Mouse (Mus musculus) kidney, postnatal 36 days (tissue): ENCODE measurements around the gene Rpusd2.
A peak's percentile ranks its signal among the peaks of the same experiment; 100 is the strongest.
"Not testable (repeated sequence)": the region's sequence is repeated elsewhere in the genome, so short reads cannot be mapped to it uniquely, and the experiment has no call there.

Source experiments
- DNase-seq, 2 experiments: peaks; one replicate each; pipeline ENCODE4 v3.0.0; 2021 to 2022; ENCODE audit warnings: mixed read lengths in 2 of 2

Gene Rpusd2

DNA sequence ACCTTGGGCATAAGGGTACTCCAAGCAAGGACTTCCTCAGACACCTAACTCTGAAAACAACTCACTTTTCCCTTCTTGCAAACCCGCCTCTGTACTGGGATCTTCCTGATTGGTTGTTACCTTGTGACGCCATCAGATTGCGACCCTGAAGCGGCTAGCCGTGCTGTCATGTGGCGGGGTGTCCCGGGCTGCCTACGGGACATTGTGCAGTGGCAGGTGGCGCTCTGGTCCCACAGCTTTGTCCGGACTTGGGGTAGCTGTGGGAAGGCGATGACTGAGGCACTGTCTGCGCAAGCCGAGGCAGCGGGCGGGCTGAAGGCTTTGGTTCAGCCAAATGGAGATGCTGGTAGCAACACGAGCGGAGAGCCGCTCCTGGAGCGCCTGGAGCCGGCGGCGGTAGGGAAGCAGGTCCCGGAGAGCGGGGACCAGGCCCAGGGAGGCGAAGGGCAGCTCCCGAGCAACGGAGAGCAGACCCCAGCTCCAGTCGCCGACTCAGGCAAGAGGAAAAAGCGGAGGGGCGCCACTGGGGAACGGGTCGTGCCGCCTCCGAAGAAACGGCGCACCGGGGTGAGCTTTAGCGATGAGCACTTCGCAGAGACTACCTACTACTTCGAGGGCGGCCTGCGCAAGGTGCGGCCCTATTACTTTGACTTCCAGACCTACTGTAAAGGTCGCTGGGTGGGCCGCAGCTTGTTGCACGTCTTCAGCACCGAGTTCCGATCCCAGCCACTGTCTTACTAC lies at the start of gene Rpusd2:
Gene Rpusd2, plus strand, starts transcription at position 135 of the 741 bp plus-strand sequence.
- DNase-seq: peak; percentile 96

DNA sequence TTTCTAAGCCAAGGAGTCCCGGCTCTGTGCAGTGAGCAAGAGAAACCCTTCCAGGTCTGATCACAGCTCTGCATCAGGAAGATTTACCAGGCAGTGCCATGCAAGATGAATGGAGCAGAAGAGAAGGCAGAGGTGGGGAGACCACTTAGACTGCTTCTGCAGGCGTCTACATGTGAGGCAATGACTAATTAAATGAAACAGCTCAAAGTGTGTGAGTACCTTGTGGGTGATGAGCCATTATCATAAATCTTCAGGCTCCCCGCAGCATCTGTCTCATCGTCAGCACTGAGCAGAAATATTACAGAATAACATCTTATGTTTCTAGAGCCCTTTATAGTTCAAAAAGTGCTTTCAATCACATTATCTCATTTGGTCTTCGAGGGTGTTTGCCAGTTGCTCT lies 39.1 kb upstream of the Rpusd2 start:
- no peak for DNase-seq

DNA sequence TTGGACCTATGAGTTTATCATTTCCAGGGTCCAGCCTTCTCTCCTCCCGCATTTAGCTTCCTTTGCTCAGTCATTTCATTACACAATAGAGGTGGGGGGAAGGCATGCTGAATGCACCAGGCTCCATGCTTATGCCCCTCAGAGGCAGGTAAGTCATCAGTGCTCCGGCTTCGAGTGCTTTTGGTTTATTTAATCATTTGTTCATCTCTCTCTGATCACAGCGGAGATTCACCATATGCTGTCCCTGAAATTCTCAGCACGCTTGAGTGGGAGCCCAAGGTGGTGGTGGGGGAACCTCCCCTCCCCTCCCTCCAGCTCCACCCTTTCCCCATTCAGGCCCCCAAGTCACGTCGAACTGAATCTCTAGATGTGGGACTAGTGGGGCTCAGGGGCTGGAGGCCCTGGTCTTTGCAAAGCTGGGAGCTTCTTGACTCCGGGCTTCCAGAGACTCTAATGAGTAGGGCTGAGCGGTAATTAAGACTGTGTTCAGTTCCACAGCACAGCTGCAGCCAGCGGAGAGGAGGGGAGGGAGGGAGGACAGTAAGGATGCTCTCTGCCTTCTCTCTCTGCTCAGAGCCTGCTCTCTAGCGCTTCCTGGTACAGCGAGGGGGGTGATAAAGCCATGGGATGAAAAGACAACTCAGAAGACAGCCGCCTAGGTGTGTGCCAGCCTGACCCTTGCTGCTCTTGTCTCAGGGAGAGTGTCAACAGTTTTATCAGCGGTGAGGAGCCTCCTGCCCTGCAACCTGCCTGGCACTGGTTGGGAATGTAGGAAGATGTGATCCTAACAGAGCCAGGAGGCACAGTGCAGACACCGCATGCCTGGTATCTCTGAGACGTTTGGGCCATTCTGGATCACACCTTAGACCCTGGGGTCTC lies 38.4 kb upstream of the Rpusd2 start:
- DNase-seq: no peak

DNA sequence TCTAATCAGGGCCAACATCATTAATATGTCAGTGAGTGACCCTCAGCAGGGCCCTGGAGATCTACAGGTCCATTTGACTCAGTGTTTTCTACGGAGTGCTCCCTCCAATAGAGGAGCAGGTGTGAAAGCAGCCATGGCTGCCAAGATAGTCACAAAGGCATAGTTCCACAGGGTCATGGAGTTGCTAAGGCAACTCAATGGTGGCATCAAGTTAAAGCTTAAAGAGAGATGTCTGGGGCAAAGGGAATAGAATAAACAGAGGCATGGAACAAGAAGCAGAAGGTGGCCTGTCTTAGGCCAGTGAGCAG lies 37.8 kb upstream of the Rpusd2 start:
- no peak for DNase-seq

DNA sequence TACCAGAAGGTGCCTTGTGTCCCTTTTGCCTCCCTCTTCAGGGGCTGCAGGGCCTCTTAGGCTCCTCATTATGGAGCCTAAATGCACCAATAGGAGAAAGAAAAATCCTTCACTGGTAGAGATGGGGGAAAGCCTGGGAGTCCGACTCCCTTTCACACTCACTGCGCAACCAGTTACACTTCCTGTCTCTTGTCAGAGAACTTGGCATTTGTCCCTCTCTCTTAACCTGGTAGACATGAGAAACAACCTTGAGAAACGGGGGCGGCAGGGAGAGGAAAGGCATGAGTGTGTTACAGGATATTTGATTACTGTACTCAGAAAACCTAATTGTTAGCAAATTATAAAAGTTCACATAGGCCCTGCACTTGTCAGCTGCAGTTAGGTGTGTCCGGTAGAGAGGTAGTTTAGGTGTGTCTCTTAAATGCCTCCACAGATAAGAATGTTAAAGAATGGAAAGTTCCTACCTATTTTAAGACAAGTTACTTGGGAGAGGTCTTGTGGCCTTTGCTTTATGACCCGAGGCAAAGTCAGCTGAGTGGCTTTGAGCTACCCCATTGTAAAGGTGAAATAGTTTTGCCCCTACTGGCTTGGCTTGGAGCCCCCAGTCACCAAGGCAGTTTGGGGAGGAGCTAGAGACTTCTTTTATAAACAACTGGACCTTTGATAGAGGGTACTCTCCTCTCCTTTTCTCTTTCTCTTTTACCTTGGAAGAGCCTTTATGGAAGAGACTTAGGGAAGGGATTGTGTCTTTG lies 36.3 kb upstream of the Rpusd2 start:
- no peak for DNase-seq

DNA sequence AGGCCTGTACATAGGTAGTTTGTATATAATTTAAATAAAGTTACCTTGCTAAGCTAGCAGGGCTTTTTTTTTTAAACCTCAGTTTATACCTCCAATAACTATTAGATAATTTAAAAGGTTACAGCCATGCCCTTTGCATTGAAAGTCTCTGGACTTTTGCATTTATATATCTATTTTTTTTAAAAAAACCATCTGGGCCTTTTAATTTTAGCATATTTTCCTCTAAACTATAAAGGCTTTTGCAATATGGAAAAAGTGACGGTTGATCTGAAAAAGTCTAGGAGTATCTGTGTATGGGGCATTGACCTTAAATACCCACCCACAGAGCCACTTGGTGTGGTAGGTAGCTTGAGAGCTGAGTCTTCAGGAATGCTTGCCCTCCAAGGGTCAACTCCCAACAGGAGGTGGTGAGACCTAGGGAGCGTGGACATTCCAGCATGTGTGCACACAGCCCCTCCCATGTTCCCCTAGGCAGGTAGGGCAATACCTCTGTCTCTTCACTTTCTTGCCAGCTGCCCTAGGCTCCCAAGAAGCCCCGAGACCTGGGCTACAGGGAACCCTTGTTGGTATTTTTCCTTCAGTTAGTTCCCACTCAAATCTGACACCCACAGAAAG lies 35.5 kb upstream of the Rpusd2 start:
- no peak for DNase-seq

DNA sequence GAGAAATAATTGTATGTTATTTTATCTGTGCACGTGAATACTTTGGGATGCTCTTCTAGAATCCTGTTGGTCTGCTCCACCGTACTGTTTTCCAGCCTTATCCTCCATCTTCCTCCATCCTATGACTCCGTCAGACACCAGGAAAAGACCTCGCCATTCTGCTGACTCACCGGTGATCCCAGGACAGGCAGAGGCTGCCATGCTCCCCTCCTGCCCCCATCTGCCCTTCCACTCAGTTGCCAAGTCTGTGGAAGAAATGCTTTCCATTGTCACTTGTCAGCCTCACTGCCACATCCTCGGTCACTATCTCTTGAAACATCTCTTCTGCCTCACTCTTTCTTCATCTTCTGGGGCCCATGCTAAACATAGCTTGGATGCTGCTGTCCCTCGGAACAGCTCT lies 27.7 kb upstream of the Rpusd2 start:
- no peak for DNase-seq

DNA sequence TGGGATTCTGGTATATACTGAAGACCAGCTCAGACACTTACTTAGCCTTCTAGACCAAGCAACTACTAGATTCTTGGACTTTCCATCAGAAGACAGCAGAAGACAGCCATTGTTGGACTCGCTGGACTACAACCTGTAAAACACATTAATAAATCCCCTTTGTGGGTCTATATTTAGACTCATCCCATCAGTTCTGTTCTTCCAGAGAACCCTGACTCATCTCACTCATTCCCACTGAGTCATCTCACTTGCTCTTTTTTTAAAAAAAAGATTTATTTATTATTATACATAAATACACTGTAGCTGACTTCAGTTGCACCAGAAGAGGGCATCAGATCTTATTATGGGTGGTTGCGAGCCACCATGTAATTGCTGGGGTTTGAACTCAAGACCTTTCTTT lies 25.2 kb upstream of the Rpusd2 start:
- no peak for DNase-seq

DNA sequence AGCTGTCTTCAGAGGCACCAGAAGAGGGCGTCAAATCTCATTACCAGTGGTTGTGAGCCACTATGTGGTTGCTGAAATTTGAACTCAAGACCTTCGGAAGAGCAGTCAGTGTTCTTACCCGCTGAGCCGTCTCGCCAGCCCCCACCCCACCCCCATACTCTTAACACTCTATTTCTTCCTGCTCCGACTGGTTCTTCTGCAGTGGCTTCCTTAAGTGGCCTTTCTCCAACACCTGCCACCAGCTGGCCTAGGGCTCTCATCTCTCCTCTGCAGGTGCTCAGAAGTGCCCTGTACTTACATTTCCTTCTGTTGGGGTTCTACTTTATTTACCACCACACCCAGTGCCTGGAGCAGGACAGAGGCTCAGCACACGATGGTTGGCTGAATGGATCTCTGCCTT lies 19.6 kb upstream of the Rpusd2 start:
- DNase-seq: peak in 1 of 2 experiments; percentile 18

DNA sequence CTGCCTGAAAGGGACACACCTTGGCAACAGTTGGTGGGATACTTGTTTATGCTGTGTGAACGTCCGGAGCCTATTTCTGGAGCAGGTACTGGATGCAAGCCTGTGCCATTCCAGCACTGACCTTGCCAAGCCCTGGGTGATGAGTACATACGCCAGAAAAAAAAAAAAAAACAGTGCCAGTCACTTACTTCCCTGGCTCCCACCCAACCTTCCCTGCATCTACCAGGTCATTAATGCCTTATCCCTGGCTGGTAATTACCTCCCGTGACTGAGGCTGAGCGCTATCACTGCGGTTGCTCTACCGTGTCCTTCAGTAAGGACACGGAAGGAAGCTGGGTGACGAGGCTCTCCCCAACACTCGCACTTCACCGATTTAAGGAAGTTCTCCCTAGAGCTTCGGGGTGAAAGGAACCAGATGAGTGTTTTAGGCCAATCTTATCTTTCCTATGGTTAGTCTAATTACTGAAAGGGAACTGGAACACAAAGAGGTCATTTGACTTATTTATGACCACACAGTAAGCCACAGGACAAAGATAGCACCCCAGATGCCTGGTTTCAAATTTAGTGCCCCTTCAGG lies 18.9 kb upstream of the Rpusd2 start:
- peak; percentile 54 to 63 for DNase-seq

DNA sequence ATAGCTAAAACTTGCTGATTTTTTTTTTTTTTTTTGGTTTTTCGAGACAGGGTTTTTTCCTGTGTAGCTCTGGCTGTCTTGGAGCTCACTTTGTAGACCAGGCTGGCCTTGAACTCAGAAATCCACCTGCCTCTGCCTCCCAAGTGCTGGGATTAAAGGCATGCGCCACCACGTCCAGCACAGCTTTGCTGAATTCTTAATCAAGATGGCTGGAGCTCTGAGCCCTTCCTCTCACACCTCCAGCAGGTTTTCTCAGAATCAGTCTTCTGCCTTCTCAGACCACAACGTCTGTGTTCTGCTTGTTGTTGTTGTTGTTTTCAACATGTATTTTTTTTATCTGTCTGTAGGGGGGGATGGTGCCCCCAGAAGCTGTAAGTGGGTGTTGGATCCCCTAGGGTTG lies 18.3 kb upstream of the Rpusd2 start:
- DNase-seq: not testable (repeated sequence)

DNA sequence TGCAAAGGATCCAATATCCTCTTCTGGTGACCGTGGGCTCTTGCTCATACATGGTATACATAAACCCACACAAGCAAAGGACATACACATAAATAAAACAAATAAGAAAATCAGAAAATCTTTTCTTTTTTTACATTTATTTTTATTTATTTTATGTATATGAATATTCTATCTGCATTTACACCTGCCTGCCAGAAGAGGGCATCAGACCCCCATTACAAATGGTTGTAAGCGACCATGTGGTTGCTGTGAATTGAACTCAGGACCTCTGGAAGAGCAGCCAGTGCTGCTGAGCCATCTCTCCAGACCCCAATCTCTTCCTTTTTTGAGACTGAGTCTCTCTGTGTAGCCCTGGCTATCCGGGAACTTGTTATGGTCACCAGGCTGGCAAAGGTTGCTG lies 16.9 kb upstream of the Rpusd2 start:
- DNase-seq: no peak

DNA sequence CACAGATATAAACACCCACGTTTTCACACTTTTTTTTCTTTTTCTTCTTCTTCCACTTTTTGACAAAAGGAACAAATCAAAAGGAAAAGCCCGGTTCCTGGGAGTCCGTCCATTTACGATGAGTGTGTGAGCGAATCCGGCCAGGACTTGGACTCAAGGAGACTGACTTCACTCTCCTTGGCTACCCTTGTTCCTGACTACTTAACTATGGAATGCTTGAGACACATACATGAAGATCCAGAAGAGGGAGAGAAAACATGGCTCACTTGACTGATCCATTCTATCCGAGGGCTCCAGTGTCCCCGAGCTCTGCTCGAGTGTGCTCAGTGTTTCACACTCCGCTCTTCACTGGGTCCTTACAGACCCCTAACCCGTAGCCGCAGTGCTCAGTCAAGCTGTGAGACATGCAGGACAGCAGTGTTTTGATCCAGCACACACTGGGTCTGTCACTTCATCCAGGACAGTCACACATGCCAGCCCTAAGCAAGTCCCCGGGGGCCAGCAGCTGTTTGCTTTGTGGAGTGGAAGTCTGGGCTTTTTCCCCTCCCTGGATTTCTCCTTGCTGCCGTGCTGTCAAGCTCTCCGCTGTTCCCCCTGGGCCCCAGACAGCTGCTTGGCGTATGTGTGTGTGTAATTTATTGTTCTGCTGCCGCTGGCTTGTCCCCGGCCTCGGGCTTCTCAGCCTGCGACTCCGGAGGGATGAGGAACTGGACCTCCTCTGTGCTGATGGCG lies 16.0 kb upstream of the Rpusd2 start:
- no peak for DNase-seq

DNA sequence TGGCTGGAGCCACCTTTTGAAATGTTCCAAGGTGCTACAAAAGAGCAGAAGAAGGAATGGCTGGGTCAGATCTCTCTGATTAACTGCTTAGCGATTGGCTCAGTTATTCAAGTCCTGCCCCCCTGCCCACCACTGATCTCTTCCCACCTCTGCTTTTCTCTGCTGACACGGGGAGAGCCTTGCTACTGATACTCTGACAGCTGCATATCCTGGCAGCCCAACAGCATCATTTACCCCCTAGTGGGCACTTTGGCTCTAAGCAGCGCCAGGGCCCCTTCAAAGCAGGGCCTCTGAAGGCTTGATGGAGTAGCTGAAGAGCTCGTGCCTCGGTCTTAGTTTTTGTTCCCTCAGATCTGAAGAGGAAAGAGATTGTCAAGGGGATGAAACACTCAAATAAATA lies 15.5 kb upstream of the Rpusd2 start:
- DNase-seq: no peak

DNA sequence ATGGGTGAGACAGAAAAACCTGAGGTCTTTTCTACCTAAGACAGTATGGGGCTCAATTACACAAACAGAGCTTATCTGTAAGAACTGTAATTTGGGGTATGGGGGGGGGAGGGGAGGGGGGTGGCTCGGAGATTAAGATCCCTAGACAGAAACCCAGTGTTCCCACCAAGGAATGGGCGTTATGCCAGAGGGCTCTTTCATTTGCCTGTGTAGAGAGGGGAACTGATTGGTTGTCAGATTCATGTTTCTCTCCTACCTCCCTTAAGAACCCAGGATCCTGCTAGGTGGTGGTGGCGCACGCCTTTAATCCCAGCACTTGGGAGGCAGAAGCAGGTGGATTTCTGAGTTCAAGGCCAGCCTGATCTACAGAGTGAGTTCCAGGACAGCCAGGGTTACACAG lies 15.1 kb upstream of the Rpusd2 start:
- DNase-seq: no peak

DNA sequence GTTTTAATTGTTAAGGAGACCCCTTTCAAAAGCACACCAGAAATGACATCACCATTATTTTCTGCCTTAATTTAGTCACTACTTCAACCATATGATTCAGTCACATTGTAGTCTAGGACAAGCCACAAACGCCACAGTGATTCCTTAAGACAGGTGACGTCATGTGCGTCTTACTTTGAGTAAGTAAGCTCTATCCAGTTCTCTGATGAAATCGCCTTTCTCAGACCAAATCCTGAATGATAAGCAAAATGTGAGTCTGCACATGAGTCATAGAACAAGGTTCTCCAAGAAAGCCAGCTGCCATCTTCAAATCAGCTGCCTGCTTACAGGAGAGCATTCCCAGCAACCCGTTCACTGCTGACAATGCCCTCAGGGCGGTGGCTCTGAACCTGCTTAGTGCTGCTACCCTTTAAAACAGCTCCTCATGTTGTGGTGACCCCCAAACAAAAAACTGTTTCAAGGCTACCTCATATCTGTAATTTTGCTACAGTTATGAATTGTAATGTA lies 11.4 kb upstream of the Rpusd2 start:
- DNase-seq: no peak

DNA sequence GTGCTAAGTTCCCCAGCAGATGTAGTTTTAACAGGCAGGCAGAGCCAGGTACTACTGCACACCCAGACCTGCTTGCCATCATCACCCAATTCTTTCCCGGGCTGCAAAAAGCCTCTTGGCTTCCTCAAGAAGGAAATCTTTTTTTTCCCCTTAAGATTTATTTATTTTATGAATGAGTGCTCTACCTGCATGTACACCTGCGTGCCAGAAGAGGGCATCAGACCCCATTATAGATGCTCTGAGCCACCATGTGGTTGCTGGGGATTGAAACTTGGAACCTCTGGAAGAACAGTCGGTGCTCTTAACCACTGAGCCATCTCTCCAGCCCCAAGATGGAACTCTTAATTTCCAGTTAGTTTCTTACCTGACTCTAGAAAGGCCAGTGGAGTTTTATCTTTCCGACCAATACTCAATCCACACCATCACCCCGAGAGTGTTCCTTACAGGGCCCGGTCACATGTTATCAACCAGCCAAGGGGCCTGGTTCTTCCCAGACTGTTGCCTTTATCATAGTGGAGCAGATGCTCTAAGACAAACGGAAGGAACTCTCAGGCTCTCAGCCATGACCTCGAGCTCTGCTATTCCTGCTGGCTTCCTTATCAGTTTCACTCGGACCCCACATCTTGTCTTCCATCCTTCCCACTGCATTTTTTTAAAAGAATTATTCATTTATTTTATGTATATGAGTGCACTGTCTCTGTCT lies 9.9 kb upstream of the Rpusd2 start:
- peak in 1 of 2 experiments; percentile 27 for DNase-seq

DNA sequence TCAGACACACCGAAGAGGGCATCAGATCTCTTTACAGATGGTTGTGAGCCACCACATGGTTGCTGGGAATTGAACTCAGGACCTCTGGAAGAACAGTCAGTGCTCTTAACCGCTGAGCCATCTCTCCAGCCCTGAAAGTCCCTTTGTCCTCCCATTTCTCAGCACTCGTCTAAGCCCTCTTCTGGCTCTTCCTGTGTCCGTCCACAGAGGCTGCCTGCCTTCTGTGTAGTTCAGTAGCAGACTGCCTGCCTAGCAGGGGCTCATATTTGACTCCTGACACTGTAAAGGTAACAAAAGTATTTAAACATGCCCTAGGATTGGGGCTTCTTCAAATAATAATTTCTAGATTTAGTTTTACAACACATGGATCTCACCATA lies 9.4 kb upstream of the Rpusd2 start:
- DNase-seq: no peak

DNA sequence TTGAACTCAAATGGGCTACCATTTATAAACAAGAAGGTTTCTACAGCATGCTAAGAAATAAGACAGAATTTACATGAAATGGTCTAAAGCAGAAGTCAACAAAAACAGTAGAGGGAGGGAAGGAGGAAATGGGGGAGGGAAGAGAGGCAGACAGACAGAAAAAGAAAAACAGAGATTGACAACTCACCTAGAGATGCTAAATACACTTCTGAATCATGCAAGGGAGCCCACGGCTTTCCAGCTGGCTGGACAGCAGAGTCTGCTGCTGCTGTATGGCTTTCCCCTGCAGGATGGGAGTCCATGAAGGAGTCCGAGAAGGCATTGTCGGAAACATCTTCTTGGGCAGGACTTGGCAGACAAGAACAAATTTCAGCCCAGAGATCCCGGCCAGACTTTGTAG lies 7.6 kb upstream of the Rpusd2 start:
- DNase-seq: no peak

DNA sequence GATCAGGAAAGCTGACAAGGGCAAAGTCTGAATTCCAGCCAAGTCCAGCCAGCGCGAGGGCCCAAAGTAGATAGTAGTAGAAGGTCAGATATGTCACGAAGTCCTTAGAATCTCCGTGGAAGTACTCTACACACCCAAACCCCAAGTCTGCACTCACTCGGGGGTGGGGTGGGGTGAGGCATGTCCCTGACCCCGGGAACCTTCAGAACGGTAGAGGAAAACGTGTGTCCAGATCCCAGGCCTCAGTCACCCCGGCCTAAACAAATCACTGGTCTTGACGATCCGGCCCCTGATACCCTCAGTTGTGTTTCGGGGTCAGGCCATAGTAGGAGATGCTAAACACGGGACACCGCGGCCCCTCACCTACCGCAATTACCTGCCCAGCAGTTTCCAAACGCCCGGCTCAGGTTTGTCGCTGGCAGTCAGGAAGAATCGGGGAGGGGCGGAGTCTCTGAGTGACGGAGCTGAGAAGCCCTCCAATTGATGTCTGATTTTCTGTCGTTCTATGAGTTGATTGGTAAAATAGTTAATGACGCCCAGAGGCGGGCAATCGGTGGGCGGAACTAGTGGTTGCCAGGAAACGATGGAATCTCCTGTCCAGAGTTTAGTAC lies 5.5 kb upstream of the Rpusd2 start, which contains the start of gene Ccdc32:
Gene Ccdc32, minus strand, starts transcription at position 453 of the 611 bp plus-strand sequence.
- peak; percentile 99 for DNase-seq

DNA sequence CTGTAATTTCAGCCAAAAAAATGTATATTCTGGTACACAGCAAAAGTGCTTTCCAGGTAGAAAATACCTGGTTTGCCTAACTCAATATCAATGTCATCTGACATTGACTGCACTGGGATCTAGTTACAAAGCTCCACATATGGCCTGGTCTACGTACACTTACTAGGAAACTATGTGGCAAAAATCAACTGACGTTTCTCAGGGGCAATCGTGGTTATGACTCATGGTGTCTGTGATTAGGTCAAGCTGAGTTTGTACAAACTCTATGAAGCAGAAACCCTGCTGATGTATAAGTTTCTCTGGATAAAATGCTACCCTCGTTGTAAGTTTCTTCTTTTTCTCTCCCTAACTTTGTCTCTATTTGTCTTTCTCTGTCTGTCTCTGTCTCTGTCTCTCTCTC lies 2.4 kb upstream of the Rpusd2 start:
- DNase-seq: no peak
